Mouse (Mus musculus): ENCODE data around the gene Jade1.

DNA sequence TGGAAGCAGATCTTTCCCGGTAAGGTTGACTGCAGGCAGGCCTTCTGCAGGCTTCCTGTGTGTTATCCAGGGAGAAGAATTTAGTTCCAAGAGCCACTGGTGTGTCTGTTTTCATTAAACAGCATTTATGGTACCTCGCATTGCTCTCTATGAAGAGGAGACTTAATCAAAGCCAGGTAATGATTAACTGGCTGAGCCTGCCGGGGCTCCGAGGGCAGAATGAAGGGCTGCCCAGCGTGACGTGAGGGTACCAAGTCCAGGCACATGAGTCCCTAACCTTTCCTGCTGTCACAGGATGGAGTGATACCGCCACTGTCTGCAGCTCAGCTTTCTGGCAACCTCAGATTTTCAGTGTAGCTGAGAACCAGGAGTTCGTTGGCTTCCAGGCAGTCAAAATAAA is 25.9 kb downstream of the Jade1 start:
- TF ChIP-seq EP300 (optimal IDR thresholded peaks at IDR 0.05) (no peak), CTCF (IDR thresholded peaks at IDR 0.05; ENCODE audit: low read depth) (no peak)

All from stomach, postnatal 0 days (tissue).